Comparison of ENCODE assay signal across 20 mouse cellular contexts in genomic region chr16:92760091-92760490, GRCm38 (mm10).
"Had no signal": no experiment of that assay in that cellular context is flagged by ENCODE, and none has a peak within 500 bp of the region (broad histone marks: within the 10 kb centered on the region; RNA-seq: fewer than 3 reads in every experiment).

No protein-coding gene starts in this region.

- H3K9ac ChIP-seq: kidney, embryonic 15.5 days; limb, embryonic 12.5 days; limb, embryonic 15.5 days; liver, embryonic 13.5 days; midbrain, embryonic 12.5 days; midbrain, embryonic 15.5 days; neural tube, embryonic 12.5 days; neural tube, embryonic 15.5 days; stomach, embryonic 15.5 days had no signal

- ATAC-seq: intestine, postnatal 0 days; midbrain, embryonic 15.5 days had no signal

- H3K4me3 ChIP-seq: kidney, embryonic 15.5 days; limb, embryonic 12.5 days; limb, embryonic 15.5 days; liver, embryonic 13.5 days; midbrain, embryonic 12.5 days; midbrain, embryonic 15.5 days; neural tube, embryonic 12.5 days; neural tube, embryonic 15.5 days; stomach, embryonic 15.5 days had no signal

- H3K27me3 ChIP-seq: kidney, embryonic 15.5 days; limb, embryonic 15.5 days; liver, embryonic 13.5 days; midbrain, embryonic 12.5 days; midbrain, embryonic 15.5 days; neural tube, embryonic 12.5 days; neural tube, embryonic 15.5 days; stomach, embryonic 15.5 days had no signal

- DNase-seq: kidney, adult 2 months; kidney, postnatal 10 days; kidney, postnatal 36 days; left cerebral cortex, postnatal 4 days; liver, embryonic 13.5 days; lung, adult 2 months; lung, postnatal 14 days; retina, postnatal 1 day; right cerebral cortex, postnatal 25 days; spleen, adult 18-20 months had no signal

- H3K4me2 ChIP-seq: kidney, embryonic 15.5 days; limb, embryonic 12.5 days; limb, embryonic 15.5 days; liver, embryonic 13.5 days; midbrain, embryonic 12.5 days; midbrain, embryonic 15.5 days; neural tube, embryonic 12.5 days; neural tube, embryonic 15.5 days; stomach, embryonic 15.5 days had no signal

- H3K27ac ChIP-seq: kidney, embryonic 15.5 days; limb, embryonic 12.5 days; limb, embryonic 15.5 days; macrophage; midbrain, embryonic 12.5 days; midbrain, embryonic 15.5 days; neural tube, embryonic 12.5 days; neural tube, embryonic 15.5 days; stomach, embryonic 15.5 days had no signal

- H3K36me3 ChIP-seq: kidney, embryonic 15.5 days; limb, embryonic 12.5 days; limb, embryonic 15.5 days; liver, embryonic 13.5 days; midbrain, embryonic 12.5 days; midbrain, embryonic 15.5 days; neural tube, embryonic 12.5 days; neural tube, embryonic 15.5 days; stomach, embryonic 15.5 days had no signal

- H3K9me3 ChIP-seq: kidney, embryonic 15.5 days; limb, embryonic 12.5 days; limb, embryonic 15.5 days; liver, embryonic 13.5 days; midbrain, embryonic 12.5 days; midbrain, embryonic 15.5 days; neural tube, embryonic 12.5 days; neural tube, embryonic 15.5 days; stomach, embryonic 15.5 days had no signal

- H3K4me1 ChIP-seq: midbrain, embryonic 12.5 days; midbrain, embryonic 15.5 days; neural tube, embryonic 12.5 days; stomach, embryonic 15.5 days had no signal
